Mouse (Mus musculus) kidney, postnatal 14 days (tissue): ENCODE data around the gene Secisbp2l.

ENCODE experiments used
- DNase-seq: peaks from one replicate; pipeline ENCODE4 v3.0.0; 2022; ENCODE audit warnings: mixed read lengths

The Secisbp2l gene

DNA sequence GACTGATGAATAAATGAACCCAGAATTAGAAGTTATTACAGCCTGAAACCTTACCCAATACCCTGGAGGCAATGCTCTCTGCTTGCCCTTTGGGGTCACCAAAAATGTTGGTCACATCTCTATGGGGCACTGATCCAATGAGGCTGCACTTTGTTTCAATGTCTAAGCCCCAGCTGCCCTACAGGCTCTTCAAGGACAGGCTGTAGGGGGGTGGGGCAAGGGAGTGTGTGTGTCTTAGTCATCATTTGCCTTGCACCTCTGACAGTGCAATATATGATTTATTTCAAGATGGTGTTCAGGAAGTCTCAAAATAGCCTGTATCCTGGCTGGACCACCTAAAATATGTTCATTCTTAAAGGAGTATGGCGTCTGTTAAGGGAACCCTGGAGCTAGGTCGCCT is 81.1 kb downstream of the Secisbp2l start:
- DNase-seq = no peak

- peak; percentile 65 for DNase-seq
These were observed 86.5 kb downstream of the Secisbp2l start for GRCm38 (mm10) chr2:125696219-125696618.

DNA sequence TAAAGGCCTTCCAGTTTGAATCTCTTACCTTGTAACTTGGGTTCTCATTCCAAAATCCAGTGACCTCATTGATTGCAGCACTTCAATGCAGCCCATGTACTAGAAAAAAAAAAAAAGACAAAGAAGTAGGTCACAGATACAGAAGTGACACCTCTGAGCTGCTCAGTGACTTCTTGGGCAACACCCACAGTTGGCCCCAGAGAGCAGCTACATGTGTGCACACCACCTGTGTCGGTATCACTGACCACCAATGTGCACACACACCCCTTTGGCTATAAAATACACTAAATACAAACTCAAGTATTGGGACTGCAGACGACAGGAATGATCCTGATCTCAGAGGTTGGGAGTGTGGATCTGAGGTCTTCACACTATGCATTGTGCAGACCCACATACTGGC is 87.9 kb downstream of the Secisbp2l start:
- DNase-seq = no peak

DNA sequence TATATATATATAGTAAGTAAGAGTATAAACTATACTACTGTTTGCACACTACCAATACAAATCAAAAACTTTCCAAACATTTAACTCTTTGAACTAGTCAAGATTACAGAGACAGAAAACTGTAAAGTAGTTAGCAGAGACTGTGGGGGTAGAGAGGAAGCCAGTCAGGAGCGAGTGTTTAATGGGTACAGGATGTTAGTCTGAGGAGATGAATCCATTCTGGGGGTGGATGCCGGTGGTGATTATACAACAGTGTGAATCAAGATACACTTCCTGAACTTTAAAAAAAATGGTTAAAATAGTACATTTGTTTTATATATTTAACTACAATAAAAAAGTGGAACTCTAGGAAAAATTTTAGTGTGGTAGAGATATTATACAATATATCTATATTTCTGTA is 90.7 kb downstream of the Secisbp2l start:
- DNase-seq = no peak
